ENCODE assay signal across 19 mouse cellular contexts in genomic region chr9:95693528-95694100, GRCm38 (mm10). TPM values are rescaled to one million over a fixed set of nuclear protein-coding genes. Genes with fewer than 3 reads are reported as not detected.
A peak's percentile ranks its signal among the peaks of the same experiment; 100 is the strongest.
DNase-seq lines count a peak whose midpoint lies in the region; ATAC-seq lines count a peak whose summit lies in the region.
"Had no signal": no experiment of that assay in that cellular context is flagged by ENCODE, and none has a peak within 500 bp of the region (broad histone marks: within the 10 kb centered on the region; RNA-seq: fewer than 3 reads in every experiment).

No protein-coding gene starts in this region.

- H3K9me3 ChIP-seq in heart, embryonic 15.5 days (replicated peaks), result no peaks in the 10 kb centered on the region
- H3K9me3 ChIP-seq in limb, embryonic 12.5 days, result 0 out of 2 replicates have a peak, but pooled peaks cover 4% of the 10 kb centered on the region
- H3K9me3 ChIP-seq in limb, embryonic 10.5 days (replicated peaks), result no peaks in the 10 kb centered on the region
- no peaks in the 10 kb centered on the region for H3K9me3 ChIP-seq in kidney, embryonic 15.5 days (replicated peaks)
- no peaks in the 10 kb centered on the region for H3K9me3 ChIP-seq in stomach, embryonic 16.5 days (replicated peaks; ENCODE audit: control insufficient read depth, low read length)
- H3K9me3 ChIP-seq: midbrain, embryonic 13.5 days; neural tube, embryonic 13.5 days had no signal

- H3K36me3 ChIP-seq in heart, embryonic 15.5 days, result no peaks in the 10 kb centered on the region
- 0 out of 2 replicates have a peak, but pooled peaks cover 3% of the 10 kb centered on the region for H3K36me3 ChIP-seq in limb, embryonic 12.5 days
- peaks cover 4% of the 10 kb centered on the region; the same call in 1 of the 2 replicates for H3K36me3 ChIP-seq in limb, embryonic 10.5 days
- H3K36me3 ChIP-seq in kidney, embryonic 15.5 days, result no peaks in the 10 kb centered on the region
- no peaks in the 10 kb centered on the region for H3K36me3 ChIP-seq in stomach, embryonic 16.5 days (ENCODE audit: control insufficient read depth, insufficient read depth, low read length)
- H3K36me3 ChIP-seq: midbrain, embryonic 13.5 days; neural tube, embryonic 13.5 days had no signal

- no peak for ATAC-seq in heart, embryonic 15.5 days (replicated peaks; ENCODE audit: insufficient number of reproducible peaks, insufficient read depth, low FRiP score, low read depth)
- no peak for ATAC-seq in limb, embryonic 12.5 days (ENCODE audit: insufficient number of reproducible peaks, insufficient read depth, low FRiP score, low TSS enrichment, low read depth)
- ATAC-seq in kidney, embryonic 15.5 days (replicated peaks; ENCODE audit: low FRiP score), result no peak
- ATAC-seq in stomach, embryonic 16.5 days (ENCODE audit: insufficient read depth, low FRiP score), result no peak
- ATAC-seq: midbrain, embryonic 13.5 days had no signal

- no peaks in the 10 kb centered on the region for H3K27me3 ChIP-seq in heart, embryonic 15.5 days
- no peaks in the 10 kb centered on the region for H3K27me3 ChIP-seq in limb, embryonic 12.5 days
- H3K27me3 ChIP-seq in limb, embryonic 10.5 days (ENCODE audit: low read depth, poor library complexity, severe bottlenecking), result no peaks in the 10 kb centered on the region
- H3K27me3 ChIP-seq in kidney, embryonic 15.5 days, result peaks cover 9% of the 10 kb centered on the region; the same call in 1 of the 2 replicates
- H3K27me3 ChIP-seq in stomach, embryonic 16.5 days (ENCODE audit: control insufficient read depth, insufficient read depth, low read length), result no peaks in the 10 kb centered on the region
- H3K27me3 ChIP-seq: midbrain, embryonic 13.5 days; neural tube, embryonic 13.5 days had no signal

- H3K4me3 ChIP-seq in heart, embryonic 15.5 days, result no peak overlapping the region
- no peak overlapping the region for H3K4me3 ChIP-seq in limb, embryonic 12.5 days (replicated peaks)
- H3K4me3 ChIP-seq in limb, embryonic 10.5 days, result no peak overlapping the region
- H3K4me3 ChIP-seq in kidney, embryonic 15.5 days (replicated peaks), result no peak overlapping the region
- no peak overlapping the region for H3K4me3 ChIP-seq in stomach, embryonic 16.5 days (replicated peaks; ENCODE audit: low read length)
- H3K4me3 ChIP-seq: midbrain, embryonic 13.5 days; neural tube, embryonic 13.5 days had no signal

- H3K4me2 ChIP-seq in heart, embryonic 15.5 days, result peak overlapping the region; percentile 25; the same call in 1 of the 2 replicates
- peak overlapping the region; percentile 25 for H3K4me2 ChIP-seq in limb, embryonic 12.5 days
- H3K4me2 ChIP-seq in kidney, embryonic 15.5 days, result peak overlapping the region; percentile 38
- peak overlapping the region; percentile 29; the same call in 1 of the 2 replicates for H3K4me2 ChIP-seq in stomach, embryonic 16.5 days (ENCODE audit: low read depth, low read length)
- H3K4me2 ChIP-seq: hindbrain, embryonic 14.5 days; midbrain, embryonic 13.5 days; neural tube, embryonic 13.5 days had no signal

- H3K27ac ChIP-seq in heart, embryonic 15.5 days, result no peak overlapping the region
- H3K27ac ChIP-seq in limb, embryonic 12.5 days, result peak overlapping the region; percentile 36; the same call in 1 of the 2 replicates
- no peak overlapping the region for H3K27ac ChIP-seq in limb, embryonic 10.5 days
- no peak overlapping the region for H3K27ac ChIP-seq in kidney, embryonic 15.5 days
- no peak overlapping the region for H3K27ac ChIP-seq in stomach, embryonic 16.5 days (ENCODE audit: low read length)
- H3K27ac ChIP-seq: hindbrain, embryonic 14.5 days; midbrain, embryonic 13.5 days; neural tube, embryonic 13.5 days had no signal

- H3K4me1 ChIP-seq in heart, embryonic 15.5 days (replicated peaks), result no peaks in the 10 kb centered on the region; the same call in none of the 2 replicates
- H3K4me1 ChIP-seq in limb, embryonic 12.5 days (replicated peaks), result peaks cover 35% of the 10 kb centered on the region
- H3K4me1 ChIP-seq in limb, embryonic 10.5 days, result peaks cover 34% of the 10 kb centered on the region
- peaks cover 16% of the 10 kb centered on the region for H3K4me1 ChIP-seq in kidney, embryonic 15.5 days
- no peaks in the 10 kb centered on the region for H3K4me1 ChIP-seq in stomach, embryonic 16.5 days (ENCODE audit: control insufficient read depth, insufficient read depth, low read length)
- H3K4me1 ChIP-seq: neural tube, embryonic 13.5 days had no signal

- 68% methylated on average over 11 of the region's 11 CpGs for WGBS in heart, embryonic 15.5 days
- 48% methylated on average over 11 of the region's 11 CpGs for WGBS in limb, embryonic 12.5 days
- WGBS in limb, embryonic 10.5 days, result 85% methylated on average over 11 of the region's 11 CpGs
- WGBS in kidney, embryonic 15.5 days, result 54% methylated on average over 11 of the region's 11 CpGs
- WGBS in stomach, embryonic 16.5 days, result 66% methylated on average over 11 of the region's 11 CpGs

- intact Hi-C loops in heart, postnatal 14 days (cut with DNase I), result loop anchor here (10.0 kb wide), 1 partner anchor 161 kb away; the partner anchor contains the start of gene Atr
- intact Hi-C loops in left cerebral cortex, postnatal 25 days (cut with DNase I), result no loop called here

- no peak for DNase-seq in heart, postnatal 14 days
- DNase-seq in limb, embryonic 10.5 days (ENCODE audit: low spot score), result no peak
- DNase-seq in left cerebral cortex, postnatal 25 days (ENCODE audit: low spot score in 2 of 2), result no peak
- DNase-seq in frontal cortex, postnatal 10 days (ENCODE audit: low spot score in 2 of 2), result no peak
- DNase-seq: adrenal gland, postnatal 36 days; cerebellum, adult 11-12 months; cerebellum, postnatal 14 days; gastrocnemius, postnatal 25 days; heart, postnatal 10 days; liver; lung, postnatal 14 days had no signal

- no peak overlapping the region for H3K9ac ChIP-seq in heart, embryonic 15.5 days
- H3K9ac ChIP-seq in limb, embryonic 12.5 days (replicated peaks), result no peak overlapping the region
- no peak overlapping the region for H3K9ac ChIP-seq in kidney, embryonic 15.5 days
- H3K9ac ChIP-seq in stomach, embryonic 16.5 days (ENCODE audit: low read length), result no peak overlapping the region
- H3K9ac ChIP-seq: hindbrain, embryonic 14.5 days; midbrain, embryonic 13.5 days; neural tube, embryonic 13.5 days had no signal

RNA-seq across cellular contexts. Expression of gene Pcolce2, which starts 56.2 kb away (rescaled TPM):
- polyA plus RNA-seq in heart, embryonic 15.5 days (2015; fragmentation: Nextera tagmentation; extraction: Ambion mirVana), result 0.97 and 3.5 TPM in 2 replicates
- 10 to 100 TPM; 24.3 to 25.1 TPM for total RNA-seq in heart, postnatal 14 days (2021)
- 10.4 and 12.8 TPM in 2 replicates for polyA plus RNA-seq in limb, embryonic 12.5 days (2016; fragmentation: Nextera tagmentation; extraction: Ambion mirVana)
- polyA plus RNA-seq in limb, embryonic 10.5 days (2016; fragmentation: Nextera tagmentation; extraction: Ambion mirVana), result 7.0 and 7.1 TPM in 2 replicates
- polyA plus RNA-seq in kidney, embryonic 15.5 days (2015; fragmentation: Nextera tagmentation; extraction: Ambion mirVana), result 1.2 and 3.1 TPM in 2 replicates
- polyA plus RNA-seq in stomach, embryonic 16.5 days (2015; fragmentation: Nextera tagmentation; extraction: Ambion mirVana), result 0.44 and 0.88 TPM in 2 replicates
- 1 to 10 TPM; 2.4 to 2.8 TPM for total RNA-seq in left cerebral cortex, postnatal 25 days (2021)
- total RNA-seq: megakaryocyte, adult 5-6 weeks had no signal

RNA-seq across cellular contexts. Expression of gene Trpc1, which starts 56.6 kb away (rescaled TPM):
- polyA plus RNA-seq in heart, embryonic 15.5 days (2015; fragmentation: Nextera tagmentation; extraction: Ambion mirVana), result 2.7 and 2.9 TPM in 2 replicates
- total RNA-seq in heart, postnatal 14 days (2021), result 1 to 10 TPM; 6.7 to 8.6 TPM
- 3.8 and 4.5 TPM in 2 replicates for polyA plus RNA-seq in limb, embryonic 12.5 days (2016; fragmentation: Nextera tagmentation; extraction: Ambion mirVana)
- polyA plus RNA-seq in limb, embryonic 10.5 days (2016; fragmentation: Nextera tagmentation; extraction: Ambion mirVana), result 0.90 and 1.4 TPM in 2 replicates
- 3.6 and 3.9 TPM in 2 replicates for polyA plus RNA-seq in kidney, embryonic 15.5 days (2015; fragmentation: Nextera tagmentation; extraction: Ambion mirVana)
- polyA plus RNA-seq in stomach, embryonic 16.5 days (2015; fragmentation: Nextera tagmentation; extraction: Ambion mirVana), result 1.2 and 1.4 TPM in 2 replicates
- total RNA-seq in left cerebral cortex, postnatal 25 days (2021), result 10 to 100 TPM; 46.4 to 48.6 TPM
- total RNA-seq: megakaryocyte, adult 5-6 weeks had no signal
